Mouse (Mus musculus): Measurements from ENCODE around the gene Jak1.

- TF ChIP-seq POLR2A (IDR thresholded peaks at IDR 0.05; ENCODE audit: borderline replicate concordance, extremely low read depth, insufficient read depth, insufficient read length, poor library complexity, severe bottlenecking) (no peak), CTCF (IDR thresholded peaks at IDR 0.05; ENCODE audit: borderline replicate concordance, extremely low read depth, insufficient read depth, insufficient read length) (no peak)
These were observed 84.4 kb downstream of the Jak1 start for GRCm38 (mm10) chr4:101180681-101181080.

Measured in brain, embryonic 14.5 days (tissue).